Mouse (Mus musculus) neutrophil, adult 5-6 weeks (primary cell): Measurements from ENCODE around the gene Gata3. TPM values are rescaled to one million over a fixed set of nuclear protein-coding genes. Genes with fewer than 3 reads are reported as not detected.

ENCODE experiments used
- ATAC-seq: fragments of 151-379, 151-347 bp; 2 replicates; pipeline ENCODE4 v1.8.0; 2017; ENCODE audit warnings: mild to moderate bottlenecking, moderate TSS enrichment; ENCODE audit not compliant: insufficient number of reproducible peaks, poor library complexity, low FRiP score, severe bottlenecking; ENCODE audit errors: extremely low read depth
- total RNA-seq: library from RNA; stranded (forward); fragments of 200-1000 nt; gene quantifications from 2 replicates; pipeline ENCODE4 v1.2.3, GENCODE M21; 2017

Gene Gata3
- total RNA-seq, 1 experiment from 2014 or later = 2.7 TPM

- ATAC-seq = no peak
Measured at GRCm38 (mm10) chr2:9887636-9888035, 2.2 kb downstream of the Gata3 start.

- no peak for ATAC-seq
Measured at GRCm38 (mm10) chr2:9886921-9887610, 2.8 kb downstream of the Gata3 start.

- no peak for ATAC-seq
Measured at GRCm38 (mm10) chr2:9886031-9886430, 3.8 kb downstream of the Gata3 start.

- no peak for ATAC-seq
Measured at GRCm38 (mm10) chr2:9885217-9885770, 4.5 kb downstream of the Gata3 start.

- no peak for ATAC-seq
Measured at GRCm38 (mm10) chr2:9884533-9885216, 5.2 kb downstream of the Gata3 start.

- no peak for ATAC-seq
Measured at GRCm38 (mm10) chr2:9883803-9884532, 5.9 kb downstream of the Gata3 start.

GRCm38 (mm10) chr2:9882926-9883802 is 6.7 kb downstream of the Gata3 start:
- ATAC-seq = no peak

GRCm38 (mm10) chr2:9882371-9882925 is 7.4 kb downstream of the Gata3 start:
- no peak for ATAC-seq

GRCm38 (mm10) chr2:9881611-9882023 is 8.2 kb downstream of the Gata3 start:
- ATAC-seq = no peak

GRCm38 (mm10) chr2:9881051-9881591 is 8.7 kb downstream of the Gata3 start, which contains the start of gene 4930412O13Rik:
Gene 4930412O13Rik (plus strand): TSS chr2:9881252.
- no peak for ATAC-seq

- ATAC-seq = no peak
Measured at GRCm38 (mm10) chr2:9880271-9880670, 9.6 kb downstream of the Gata3 start.

- ATAC-seq = peak; percentile 77
Measured at GRCm38 (mm10) chr2:9879493-9879892, 10.3 kb downstream of the Gata3 start.

GRCm38 (mm10) chr2:9879092-9879491 is 10.7 kb downstream of the Gata3 start:
- no peak for ATAC-seq

GRCm38 (mm10) chr2:9878564-9879081 is 11.2 kb downstream of the Gata3 start:
- no peak for ATAC-seq

- ATAC-seq = no peak
Measured at GRCm38 (mm10) chr2:9877966-9878563, 11.8 kb downstream of the Gata3 start.

- ATAC-seq = no peak
Measured at GRCm38 (mm10) chr2:9877326-9877690, 12.5 kb downstream of the Gata3 start.

- ATAC-seq = no peak
Measured at GRCm38 (mm10) chr2:9876621-9877325, 13.1 kb downstream of the Gata3 start.
